Mouse (Mus musculus) stomach, embryonic 16.5 days (tissue): ENCODE results near the gene Dnajc5g. TPM values are rescaled to one million over a fixed set of nuclear protein-coding genes. Genes with fewer than 3 reads are reported as not detected.

ENCODE experiments used
- ATAC-seq: fragments of 200-750 bp; cut with Nextera tagmentation; 2 replicates; pipeline ENCODE4 v1.8.0; 2017; ENCODE audit warnings: moderate number of reproducible peaks, moderate TSS enrichment; ENCODE audit not compliant: insufficient read depth, low FRiP score
- H3K27ac ChIP-seq: fragments of 300-500 bp; sonication (generic); 2 replicates; pipeline ENCODE4 v1.5.1; 2014; ENCODE audit warnings: low read length
- H3K27me3 ChIP-seq: fragments of 300-500 bp; sonication (generic); 2 replicates; pipeline ENCODE4 v1.6.1; 2014; ENCODE audit warnings: low read length, control low read depth, mixed read lengths; ENCODE audit not compliant: control insufficient read depth, insufficient read depth
- H3K36me3 ChIP-seq: fragments of 300-500 bp; sonication (generic); 2 replicates; pipeline ENCODE4 v1.6.1; 2014; ENCODE audit warnings: low read length; ENCODE audit not compliant: control insufficient read depth, insufficient read depth
- H3K4me1 ChIP-seq: fragments of 300-500 bp; sonication (generic); 2 replicates; pipeline ENCODE4 v1.6.1; 2014; ENCODE audit warnings: low read length, control low read depth, mixed read lengths; ENCODE audit not compliant: control insufficient read depth, insufficient read depth
- H3K4me2 ChIP-seq: fragments of 300-500 bp; sonication (generic); 2 replicates; pipeline ENCODE4 v1.6.1; 2014; ENCODE audit warnings: low read depth, low read length, mixed read lengths
- H3K4me3 ChIP-seq: fragments of 300-500 bp; sonication (generic); replicated peaks from 2 replicates; pipeline ENCODE4 v1.5.1; 2014; ENCODE audit warnings: mild to moderate bottlenecking, low read length
- H3K9ac ChIP-seq: fragments of 300-500 bp; sonication (generic); 2 replicates; pipeline ENCODE4 v1.6.1; 2014; ENCODE audit warnings: low read length
- H3K9me3 ChIP-seq: fragments of 300-500 bp; sonication (generic); replicated peaks from 2 replicates; pipeline ENCODE4 v1.6.1; 2016; ENCODE audit warnings: low read length, control low read depth; ENCODE audit not compliant: control insufficient read depth
- WGBS: fragments of 180-500 bp; shearing (Covaris S2); extraction: QIAGEN DNeasy Blood & Tissue Kit; methylation state at CpG from one replicate; pipeline ENCODE4 v1.1.7; 2014; 5-methylcytosine and 5-hydroxymethylcytosine counted together
- polyA plus RNA-seq: library from polyadenylated mRNA; unstranded; fragments of >200 nt; fragmentation: Nextera tagmentation; extraction: Ambion mirVana; gene quantifications from 2 replicates; pipeline ENCODE4 v1.2.1, GENCODE M21; 2015

Dnajc5g gene
- polyA plus RNA-seq, result not detected in 2 replicates

DNA sequence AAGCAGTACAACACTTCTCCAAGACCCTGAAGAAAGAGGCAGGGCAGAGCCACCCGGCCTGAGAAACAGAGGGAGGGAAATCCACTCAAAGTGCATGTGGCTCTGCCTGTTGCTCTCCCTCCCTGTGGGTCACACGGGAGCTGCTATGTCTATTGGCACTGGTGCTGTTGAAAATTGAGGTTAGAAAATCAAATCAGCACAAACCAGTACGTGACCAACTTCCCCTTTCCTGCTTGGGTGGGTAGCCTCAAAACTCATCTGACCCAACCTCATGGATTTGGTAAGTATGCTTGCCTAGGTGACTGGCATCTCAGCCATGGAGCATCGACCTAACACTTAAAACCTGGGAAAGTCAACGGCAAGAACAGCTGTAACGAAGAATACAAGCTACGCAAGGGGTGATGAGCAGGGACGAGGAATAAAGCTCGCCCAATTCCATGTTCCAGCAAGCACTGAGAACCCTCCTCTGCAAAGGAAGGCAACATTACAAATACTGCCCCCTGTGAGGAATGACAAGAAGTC is at the start of gene Dnajc5g:
Gene Dnajc5g (plus strand): TSS at position 472 of the 522 bp plus-strand sequence.
- H3K4me1 ChIP-seq, result no peaks in the 10 kb centered on the region
- H3K9ac ChIP-seq, result no peak within 1 kb of the TSS
- no peaks in the 10 kb centered on the region for H3K9me3 ChIP-seq
- ATAC-seq, result no peak
- no peaks in the 10 kb centered on the region for H3K36me3 ChIP-seq
- WGBS, result 77% methylated on average over 9 of the region's 9 CpGs
- no peak within 1 kb of the TSS for H3K27ac ChIP-seq
- no peak within 1 kb of the TSS for H3K4me2 ChIP-seq
- H3K4me3 ChIP-seq, result no peak within 1 kb of the TSS
- H3K27me3 ChIP-seq, result no peaks in the 10 kb centered on the region; the same call in 1 of the 2 replicates

DNA sequence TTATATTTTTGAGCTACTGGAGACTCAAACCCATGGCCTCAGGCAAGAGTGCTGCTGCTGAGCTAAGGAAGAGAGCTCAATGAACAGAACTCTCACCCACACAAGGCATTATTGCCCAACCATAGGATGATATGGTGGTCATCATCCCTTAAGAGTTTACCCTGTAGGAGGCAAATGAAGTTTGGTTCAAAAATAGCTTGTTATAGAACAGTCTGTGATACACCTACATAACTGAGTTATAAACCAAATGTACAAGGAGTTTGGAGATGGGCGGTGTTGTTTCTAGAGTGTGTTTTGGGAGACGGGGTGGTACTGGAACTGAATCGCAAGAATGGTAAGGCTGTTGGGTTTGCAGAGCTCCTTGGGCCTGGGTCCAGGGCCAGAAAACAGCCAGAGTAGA is 36.3 kb upstream of the Dnajc5g start:
- ATAC-seq, result no peak
- Histone ChIP-seq H3K36me3 (peaks cover 50% of the 10 kb centered on the region), H3K9me3 (no peaks in the 10 kb centered on the region), H3K27ac (no peak overlapping the region), H3K9ac (no peak overlapping the region), H3K4me2 (no peak overlapping the region), H3K27me3 (no peaks in the 10 kb centered on the region), H3K4me1 (no peaks in the 10 kb centered on the region), H3K4me3 (no peak overlapping the region)
- 94% methylated on average over 3 of the region's 3 CpGs for WGBS

DNA sequence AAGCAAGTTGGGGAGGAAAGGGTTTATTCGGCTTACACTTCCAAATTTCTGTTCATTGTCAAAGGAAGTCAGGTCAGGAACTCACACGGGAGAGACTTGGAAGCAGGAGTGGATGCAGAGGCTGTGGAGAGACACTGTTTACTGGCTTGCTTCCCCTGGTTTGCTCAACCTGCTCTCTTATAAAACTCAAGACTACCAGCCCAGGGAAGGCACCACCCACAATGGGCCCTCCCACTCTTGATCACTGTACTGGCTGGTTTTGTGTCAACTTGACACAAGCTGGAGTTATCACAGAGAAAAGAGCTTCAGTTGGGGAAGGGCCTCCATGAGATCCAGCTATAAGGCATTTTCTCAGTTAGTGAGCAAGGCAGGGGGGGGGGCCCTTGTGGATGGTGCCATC is 35.0 kb upstream of the Dnajc5g start:
- Histone ChIP-seq H3K36me3 (peaks cover 50% of the 10 kb centered on the region), H3K9me3 (no peaks in the 10 kb centered on the region), H3K9ac (no peak overlapping the region), H3K27ac (no peak overlapping the region), H3K4me1 (no peaks in the 10 kb centered on the region), H3K4me2 (no peak overlapping the region), H3K4me3 (no peak overlapping the region), H3K27me3 (no peaks in the 10 kb centered on the region)
- ATAC-seq, result no peak
- WGBS, result 72% methylated on average over 2 of the region's 2 CpGs

DNA sequence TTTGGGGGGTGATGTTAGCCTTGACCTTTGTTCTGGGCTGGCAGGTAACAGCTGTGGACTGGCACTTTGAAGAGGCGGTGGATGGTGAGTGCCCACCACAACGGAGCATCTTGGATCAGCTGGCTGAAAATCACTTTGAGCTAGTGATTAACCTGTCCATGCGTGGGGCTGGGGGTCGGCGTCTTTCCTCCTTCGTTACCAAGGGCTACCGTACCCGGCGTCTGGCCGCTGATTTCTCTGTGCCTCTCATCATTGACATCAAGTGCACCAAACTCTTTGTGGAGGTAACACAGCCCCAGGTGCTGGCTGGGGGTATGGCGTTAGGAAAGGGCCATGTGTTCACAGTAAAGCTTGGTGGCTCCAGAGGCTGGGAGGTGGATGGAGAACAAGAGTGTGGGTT is 34.3 kb upstream of the Dnajc5g start:
- Histone ChIP-seq H3K9ac (no peak overlapping the region), H3K27ac (no peak overlapping the region), H3K4me1 (no peaks in the 10 kb centered on the region), H3K9me3 (no peaks in the 10 kb centered on the region), H3K4me2 (no peak overlapping the region), H3K27me3 (no peaks in the 10 kb centered on the region), H3K36me3 (peaks cover 50% of the 10 kb centered on the region), H3K4me3 (no peak overlapping the region)
- no peak for ATAC-seq
- WGBS, result 94% methylated on average over 11 of the region's 11 CpGs

DNA sequence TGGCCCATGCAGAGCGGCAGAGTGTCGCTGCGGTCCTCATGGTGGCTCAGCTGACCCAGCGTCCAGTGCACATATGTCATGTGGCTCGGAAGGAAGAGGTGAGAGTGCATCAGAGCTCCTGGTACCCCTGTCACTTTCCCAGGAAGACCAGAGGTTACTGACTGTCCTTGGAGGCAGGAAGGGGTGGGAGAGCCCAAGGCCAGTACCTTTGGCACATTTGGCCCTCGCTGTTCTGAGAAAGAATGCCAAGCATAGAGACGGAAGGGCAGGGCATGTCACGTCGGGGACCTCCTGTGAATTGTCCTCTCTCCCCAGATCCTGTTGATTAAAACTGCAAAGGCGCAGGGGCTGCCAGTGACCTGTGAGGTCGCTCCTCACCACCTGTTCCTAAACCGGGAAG is 32.9 kb upstream of the Dnajc5g start:
- 89% methylated on average over 12 of the region's 12 CpGs for WGBS
- no peak for ATAC-seq
- H3K9me3 ChIP-seq, result no peaks in the 10 kb centered on the region
- no peak overlapping the region for H3K4me3 ChIP-seq
- H3K4me2 ChIP-seq, result no peak overlapping the region
- no peaks in the 10 kb centered on the region for H3K27me3 ChIP-seq
- H3K4me1 ChIP-seq, result no peaks in the 10 kb centered on the region
- peaks cover 37% of the 10 kb centered on the region for H3K36me3 ChIP-seq
- H3K27ac ChIP-seq, result no peak overlapping the region
- no peak overlapping the region for H3K9ac ChIP-seq

DNA sequence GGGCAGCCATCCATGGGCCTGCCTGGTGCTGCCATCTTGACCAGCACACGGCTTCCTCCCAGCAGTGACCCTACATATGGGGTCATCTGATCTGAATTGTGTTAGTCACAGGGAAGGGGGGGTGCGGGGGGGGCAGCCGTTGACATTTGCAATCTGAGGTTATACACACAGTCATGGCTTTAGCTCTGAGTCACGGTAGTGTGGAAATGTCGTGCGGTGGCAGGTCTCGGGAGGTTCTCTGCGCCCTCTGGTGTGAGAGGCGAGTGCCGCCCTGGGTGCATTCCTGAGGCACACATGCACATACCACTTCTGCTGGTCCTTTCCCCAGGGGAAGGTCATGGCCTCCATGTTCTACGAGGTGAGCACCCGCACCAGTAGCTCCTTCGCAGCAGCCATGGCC is 29.7 kb upstream of the Dnajc5g start:
- H3K4me2 ChIP-seq, result no peak overlapping the region
- no peaks in the 10 kb centered on the region for H3K9me3 ChIP-seq
- no peak overlapping the region for H3K9ac ChIP-seq
- ATAC-seq, result no peak
- H3K4me3 ChIP-seq, result no peak overlapping the region
- peaks cover 20% of the 10 kb centered on the region for H3K36me3 ChIP-seq
- no peak overlapping the region for H3K27ac ChIP-seq
- WGBS, result 81% methylated on average over 13 of the region's 13 CpGs
- no peaks in the 10 kb centered on the region for H3K4me1 ChIP-seq
- H3K27me3 ChIP-seq, result no peaks in the 10 kb centered on the region

DNA sequence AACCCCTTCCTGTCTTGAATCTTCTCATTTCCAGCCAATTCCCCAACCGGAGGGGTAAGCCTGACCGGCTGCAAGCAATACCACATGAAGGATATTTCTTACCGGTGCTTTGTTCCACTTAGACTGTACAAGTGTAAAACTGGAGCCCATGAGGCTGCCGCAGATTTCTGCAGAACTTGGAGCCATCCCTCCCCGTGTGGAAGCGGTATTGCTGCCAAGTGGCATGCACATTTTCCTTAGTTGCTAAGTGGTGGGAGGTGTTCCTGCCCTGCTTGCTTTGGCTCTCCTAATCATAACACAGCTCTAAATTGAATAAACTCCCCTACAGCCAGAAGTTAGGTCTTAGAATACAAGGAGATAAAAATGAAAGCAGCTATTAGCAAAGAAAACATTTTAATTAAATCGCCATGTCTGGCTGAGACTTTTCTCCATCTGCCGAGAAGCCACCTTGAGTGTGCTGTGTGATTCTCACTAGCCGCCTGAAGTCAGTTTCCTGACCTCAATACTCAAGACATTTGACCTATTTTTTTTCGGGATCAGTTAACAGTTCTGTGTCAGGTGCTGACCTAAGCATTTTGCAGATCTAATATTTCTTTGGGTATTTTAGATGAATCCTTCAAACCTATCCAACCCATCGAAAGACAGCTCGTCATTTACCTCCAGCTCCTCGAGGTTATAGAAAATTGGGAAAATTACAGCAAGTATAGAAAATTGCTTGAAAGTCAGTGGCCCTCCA is 25.9 kb upstream of the Dnajc5g start:
- WGBS, result 69% methylated on average over 13 of the region's 13 CpGs

DNA sequence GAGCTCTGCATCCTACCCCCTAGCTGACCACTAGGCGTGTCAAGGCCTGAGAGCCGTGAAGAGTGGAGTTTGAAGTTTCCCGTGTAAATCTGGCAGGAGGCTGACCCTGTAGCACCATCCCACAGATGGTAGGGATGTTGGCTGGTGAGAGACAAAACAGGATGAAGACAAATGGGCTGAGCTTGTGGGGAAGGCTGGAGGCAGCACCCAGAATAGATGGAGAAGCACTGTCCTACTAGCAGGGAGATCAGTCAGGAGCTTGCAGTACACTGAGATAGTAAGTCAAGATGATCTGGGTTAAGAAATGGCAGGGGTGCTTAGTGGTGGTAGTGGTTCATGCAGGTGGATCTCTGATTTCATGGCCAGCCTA is 25.3 kb upstream of the Dnajc5g start:
- no peak overlapping the region for H3K4me3 ChIP-seq
- H3K36me3 ChIP-seq, result no peaks in the 10 kb centered on the region; the same call in 1 of the 2 replicates
- WGBS, result 64% methylated on average over 3 of the region's 3 CpGs
- no peaks in the 10 kb centered on the region for H3K9me3 ChIP-seq
- peaks cover 4% of the 10 kb centered on the region; the same call in 1 of the 2 replicates for H3K4me1 ChIP-seq
- H3K27ac ChIP-seq, result no peak overlapping the region
- no peak for ATAC-seq
- H3K9ac ChIP-seq, result no peak overlapping the region
- no peak overlapping the region for H3K4me2 ChIP-seq
- H3K27me3 ChIP-seq, result no peaks in the 10 kb centered on the region; the same call in 1 of the 2 replicates

More for the DNA sequence above, 25.9 kb upstream of the Dnajc5g start:
- no peak overlapping the region for H3K4me2 ChIP-seq
- H3K36me3 ChIP-seq, result no peaks in the 10 kb centered on the region; the same call in 1 of the 2 replicates
- H3K27me3 ChIP-seq, result no peaks in the 10 kb centered on the region; the same call in 1 of the 2 replicates
- no peak for ATAC-seq
- H3K27ac ChIP-seq, result no peak overlapping the region
- no peak overlapping the region for H3K4me3 ChIP-seq
- no peaks in the 10 kb centered on the region for H3K9me3 ChIP-seq
- no peak overlapping the region for H3K9ac ChIP-seq
- H3K4me1 ChIP-seq, result peaks cover 4% of the 10 kb centered on the region; the same call in 1 of the 2 replicates

DNA sequence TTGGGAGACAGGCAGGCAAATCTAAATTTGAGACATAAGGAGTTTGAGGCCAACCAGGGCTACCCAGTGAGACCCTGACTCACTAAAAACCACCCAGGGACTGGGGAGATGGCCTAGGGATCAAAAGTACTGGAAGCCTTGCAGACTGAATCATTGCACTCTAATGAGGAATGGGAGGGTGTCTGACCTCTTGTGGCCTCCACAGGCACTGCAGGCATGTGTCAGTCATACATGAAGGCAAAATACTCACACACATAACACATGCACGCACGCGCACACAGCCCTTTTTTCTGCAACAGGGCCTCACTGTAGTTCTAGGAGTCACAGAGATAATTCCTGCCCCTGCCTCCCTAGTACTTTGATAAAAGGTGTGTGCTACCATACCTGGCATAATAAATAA is 24.7 kb upstream of the Dnajc5g start:
- Histone ChIP-seq H3K27me3 (no peaks in the 10 kb centered on the region; the same call in 1 of the 2 replicates), H3K9me3 (no peaks in the 10 kb centered on the region), H3K36me3 (no peaks in the 10 kb centered on the region; the same call in 1 of the 2 replicates), H3K4me1 (peaks cover 4% of the 10 kb centered on the region; the same call in 1 of the 2 replicates), H3K9ac (no peak overlapping the region), H3K27ac (no peak overlapping the region), H3K4me2 (no peak overlapping the region), H3K4me3 (no peak overlapping the region)
- no peak for ATAC-seq
- WGBS, result 80% methylated on average over 3 of the region's 3 CpGs
